Mouse (Mus musculus): ENCODE data around the gene Spag9.
A peak's percentile ranks its signal among the peaks of the same experiment; 100 is the strongest.
"Not testable (repeated sequence)": the region's sequence is repeated elsewhere in the genome, so short reads cannot be mapped to it uniquely, and the experiment has no call there.

Spag9 gene

GRCm38 (mm10) chr11:93986298-93986697, 9.6 kb upstream of the Spag9 start:
- DNase-seq (ENCODE audit: low read depth, low spot score), result no peak

GRCm38 (mm10) chr11:93987026-93987425, 8.9 kb upstream of the Spag9 start:
- no peak for DNase-seq (ENCODE audit: low read depth, low spot score)

- DNase-seq (ENCODE audit: low read depth, low spot score), result no peak
These were observed 8.1 kb upstream of the Spag9 start for GRCm38 (mm10) chr11:93987625-93988327.

- no peak for DNase-seq (ENCODE audit: low read depth, low spot score)
These were observed 7.4 kb upstream of the Spag9 start for GRCm38 (mm10) chr11:93988328-93989062.

- no peak for DNase-seq (ENCODE audit: low read depth, low spot score)
These were observed 1.4 kb upstream of the Spag9 start for GRCm38 (mm10) chr11:93994531-93994930.

GRCm38 (mm10) chr11:93995111-93995719, 676 bp upstream of the Spag9 start:
- DNase-seq (ENCODE audit: low read depth, low spot score), result peak; percentile 77

GRCm38 (mm10) chr11:93996306-93997140, 632 bp downstream of the Spag9 start:
- peak; percentile 30 for DNase-seq (ENCODE audit: low read depth, low spot score)

- peak; percentile 13 for DNase-seq (ENCODE audit: low read depth, low spot score)
These were observed 1.4 kb downstream of the Spag9 start for GRCm38 (mm10) chr11:93997141-93997775.

- no peak for DNase-seq (ENCODE audit: low read depth, low spot score)
These were observed 3.4 kb downstream of the Spag9 start for GRCm38 (mm10) chr11:93999276-93999675.

GRCm38 (mm10) chr11:94003346-94003745, 7.5 kb downstream of the Spag9 start:
- no peak for DNase-seq (ENCODE audit: low read depth, low spot score)

GRCm38 (mm10) chr11:94019091-94019490, 23.2 kb downstream of the Spag9 start:
- DNase-seq (ENCODE audit: low read depth, low spot score), result no peak

- no peak for DNase-seq (ENCODE audit: low read depth, low spot score)
These were observed 24.5 kb downstream of the Spag9 start for GRCm38 (mm10) chr11:94020403-94020802.

- DNase-seq (ENCODE audit: low read depth, low spot score), result no peak
These were observed 30.4 kb downstream of the Spag9 start for GRCm38 (mm10) chr11:94026289-94026688.

GRCm38 (mm10) chr11:94032084-94032483, 36.2 kb downstream of the Spag9 start:
- no peak for DNase-seq (ENCODE audit: low read depth, low spot score)

- no peak for DNase-seq (ENCODE audit: low read depth, low spot score)
These were observed 37.1 kb downstream of the Spag9 start for GRCm38 (mm10) chr11:94032971-94033370.

- DNase-seq (ENCODE audit: low read depth, low spot score), result no peak
These were observed 40.1 kb downstream of the Spag9 start for GRCm38 (mm10) chr11:94035974-94036373.

GRCm38 (mm10) chr11:94041475-94041874, 45.6 kb downstream of the Spag9 start:
- no peak for DNase-seq (ENCODE audit: low read depth, low spot score)

GRCm38 (mm10) chr11:94042301-94042700, 46.4 kb downstream of the Spag9 start:
- not testable (repeated sequence) for DNase-seq (ENCODE audit: low read depth, low spot score)

GRCm38 (mm10) chr11:94043998-94044985, 48.4 kb downstream of the Spag9 start:
- no peak for DNase-seq (ENCODE audit: low read depth, low spot score)

GRCm38 (mm10) chr11:94045016-94045415, 49.1 kb downstream of the Spag9 start:
- no peak for DNase-seq (ENCODE audit: low read depth, low spot score)

Data from c-Kit-negative CD71-positive TER-119-positive erythroid progenitor cells, embryonic 14.5 days (primary cell).